Mouse (Mus musculus) lung, embryonic 16.5 days (tissue): ENCODE data around the gene Pogz. TPM values are rescaled to one million over a fixed set of nuclear protein-coding genes. Genes with fewer than 3 reads are reported as not detected.
"Not testable (repeated sequence)": the region's sequence is repeated elsewhere in the genome, so short reads cannot be mapped to it uniquely, and the experiment has no call there.

Source experiments
- ATAC-seq: fragments of 200-750 bp; cut with Nextera tagmentation; 2 replicates; pipeline ENCODE4 v1.8.0; 2017; ENCODE audit warnings: low read depth, mild to moderate bottlenecking, moderate library complexity
- H3K27ac ChIP-seq: fragments of 300-500 bp; sonication (generic); 2 replicates; pipeline ENCODE4 v1.5.1; 2014; ENCODE audit warnings: mild to moderate bottlenecking, control low read depth, low read length
- H3K27me3 ChIP-seq: fragments of 300-500 bp; sonication (generic); 2 replicates; pipeline ENCODE4 v1.6.1; 2014; ENCODE audit warnings: low read depth, low read length, mixed read lengths; ENCODE audit not compliant: control insufficient read depth, insufficient read depth
- H3K36me3 ChIP-seq: fragments of 300-500 bp; sonication (generic); 2 replicates; pipeline ENCODE4 v1.6.1; 2014; ENCODE audit warnings: low read length; ENCODE audit not compliant: control insufficient read depth, insufficient read depth
- H3K4me1 ChIP-seq: fragments of 300-500 bp; sonication (generic); replicated peaks from 2 replicates; pipeline ENCODE4 v1.6.1; 2014; ENCODE audit warnings: low read length, mixed read lengths; ENCODE audit not compliant: control insufficient read depth, insufficient read depth
- H3K4me2 ChIP-seq: fragments of 300-500 bp; sonication (generic); 2 replicates; pipeline ENCODE4 v1.6.1; 2014; ENCODE audit warnings: low read depth, low read length, control low read depth
- H3K4me3 ChIP-seq: fragments of 300-500 bp; sonication (generic); 2 replicates; pipeline ENCODE4 v1.5.1; 2014; ENCODE audit warnings: mild to moderate bottlenecking, low read length, control low read depth
- H3K9ac ChIP-seq: fragments of 300-500 bp; sonication (generic); 2 replicates; pipeline ENCODE4 v1.6.1; 2014; ENCODE audit warnings: low read length, control low read depth
- H3K9me3 ChIP-seq: fragments of 300-500 bp; sonication (generic); 2 replicates; pipeline ENCODE4 v1.6.1; 2016; ENCODE audit warnings: low read length; ENCODE audit not compliant: control insufficient read depth
- WGBS: fragments of 180-500 bp; shearing (Covaris S2); extraction: QIAGEN DNeasy Blood & Tissue Kit; methylation state at CpG from one replicate; pipeline ENCODE4 v1.1.7; 2014; 5-methylcytosine and 5-hydroxymethylcytosine counted together
- polyA plus RNA-seq: library from polyadenylated mRNA; unstranded; fragments of >200 nt; fragmentation: Nextera tagmentation; extraction: Ambion mirVana; gene quantifications from 2 replicates; pipeline ENCODE4 v1.2.1, GENCODE M21; 2015

The Pogz gene
- polyA plus RNA-seq, 1 experiment from 2014 or later: 16.9 TPM

- H3K27me3 ChIP-seq: no peaks in the 10 kb centered on the region
- H3K4me2 ChIP-seq: no peak overlapping the region
- H3K9ac ChIP-seq: no peak overlapping the region
- 0 out of 2 replicates have a peak, but pooled peaks cover 5% of the 10 kb centered on the region for H3K4me1 ChIP-seq
- 63% methylated on average over 7 of the region's 7 CpGs for WGBS
- no peaks in the 10 kb centered on the region for H3K36me3 ChIP-seq
- H3K4me3 ChIP-seq: no peak overlapping the region
- no peaks in the 10 kb centered on the region for H3K9me3 ChIP-seq
- peak; percentile 41; the same call in 1 of the 2 replicates for ATAC-seq
- peak overlapping the region; percentile 79 for H3K27ac ChIP-seq
Measured at GRCm38 (mm10) chr3:94915903-94916741, 78.8 kb downstream of the Pogz start.

- H3K27me3 ChIP-seq: no peaks in the 10 kb centered on the region
- H3K4me3 ChIP-seq: no peak overlapping the region
- no peaks in the 10 kb centered on the region for H3K9me3 ChIP-seq
- H3K4me2 ChIP-seq: peak overlapping the region; percentile 13; the same call in 1 of the 2 replicates
- H3K9ac ChIP-seq: peak overlapping the region; percentile 37
- no peaks in the 10 kb centered on the region for H3K36me3 ChIP-seq
- WGBS: 35% methylated on average over 14 of the region's 14 CpGs
- H3K27ac ChIP-seq: peak overlapping the region; percentile 88
- peak; percentile 84 for ATAC-seq
- H3K4me1 ChIP-seq: 0 out of 2 replicates have a peak, but pooled peaks cover 5% of the 10 kb centered on the region
Measured at GRCm38 (mm10) chr3:94917816-94918361, 80.5 kb downstream of the Pogz start.

- H3K9ac ChIP-seq: no peak overlapping the region
- H3K4me1 ChIP-seq: 0 out of 2 replicates have a peak, but pooled peaks cover 5% of the 10 kb centered on the region
- no peaks in the 10 kb centered on the region for H3K9me3 ChIP-seq
- no peaks in the 10 kb centered on the region for H3K36me3 ChIP-seq
- 0 out of 2 replicates have a peak overlapping the region, but pooled peaks have one; percentile 13 for H3K27ac ChIP-seq
- no peak overlapping the region for H3K4me3 ChIP-seq
- ATAC-seq: no peak
- H3K27me3 ChIP-seq: no peaks in the 10 kb centered on the region
- 80% methylated on average over 4 of the region's 4 CpGs for WGBS
- no peak overlapping the region for H3K4me2 ChIP-seq
Measured at GRCm38 (mm10) chr3:94918845-94919244, 81.5 kb downstream of the Pogz start.

- Histone ChIP-seq H3K27me3 (no peaks in the 10 kb centered on the region), H3K27ac (no peak overlapping the region), H3K4me3 (no peak overlapping the region), H3K36me3 (no peaks in the 10 kb centered on the region), H3K4me2 (no peak overlapping the region), H3K9me3 (no peaks in the 10 kb centered on the region), H3K9ac (no peak overlapping the region), H3K4me1 (0 out of 2 replicates have a peak, but pooled peaks cover 5% of the 10 kb centered on the region)
- no peak for ATAC-seq
- WGBS: 46% methylated on average over 3 of the region's 3 CpGs
Measured at GRCm38 (mm10) chr3:94921104-94921503, 83.7 kb downstream of the Pogz start.

GRCm38 (mm10) chr3:94922333-94922732, 85.0 kb downstream of the Pogz start:
- no peak overlapping the region for H3K4me2 ChIP-seq
- no peaks in the 10 kb centered on the region for H3K36me3 ChIP-seq
- H3K4me3 ChIP-seq: no peak overlapping the region
- no peak for ATAC-seq
- H3K4me1 ChIP-seq: 0 out of 2 replicates have a peak, but pooled peaks cover 2% of the 10 kb centered on the region
- H3K9me3 ChIP-seq: no peaks in the 10 kb centered on the region
- no peak overlapping the region for H3K27ac ChIP-seq
- H3K27me3 ChIP-seq: no peaks in the 10 kb centered on the region
- 49% methylated on average over 3 of the region's 3 CpGs for WGBS
- no peak overlapping the region for H3K9ac ChIP-seq

- H3K36me3 ChIP-seq: no peaks in the 10 kb centered on the region
- no peaks in the 10 kb centered on the region for H3K4me1 ChIP-seq
- WGBS: 41% methylated on average over 8 of the region's 8 CpGs
- no peaks in the 10 kb centered on the region for H3K9me3 ChIP-seq
- no peak overlapping the region for H3K27ac ChIP-seq
- no peak for ATAC-seq
- no peak overlapping the region for H3K9ac ChIP-seq
- no peak overlapping the region for H3K4me3 ChIP-seq
- no peaks in the 10 kb centered on the region for H3K27me3 ChIP-seq
- no peak overlapping the region for H3K4me2 ChIP-seq
Measured at GRCm38 (mm10) chr3:94924688-94925087, 87.3 kb downstream of the Pogz start.

GRCm38 (mm10) chr3:94926301-94926736, 89.0 kb downstream of the Pogz start:
- WGBS: 24% methylated on average over 4 of the region's 4 CpGs
- ATAC-seq: not testable (repeated sequence)

GRCm38 (mm10) chr3:94928979-94929378, 91.6 kb downstream of the Pogz start:
- 91% methylated on average over 3 of the region's 4 CpGs for WGBS
- not testable (repeated sequence) for H3K27me3 ChIP-seq

More at GRCm38 (mm10) chr3:94926301-94926736, 89.0 kb downstream of the Pogz start:
- H3K9ac ChIP-seq, H3K4me2 ChIP-seq, H3K9me3 ChIP-seq, H3K4me1 ChIP-seq, H3K4me3 ChIP-seq, H3K27me3 ChIP-seq, H3K36me3 ChIP-seq: not testable (repeated sequence)
- H3K27ac ChIP-seq: peak overlapping the region; percentile 43; the same call in 1 of the 2 replicates

More at GRCm38 (mm10) chr3:94928979-94929378, 91.6 kb downstream of the Pogz start:
- not testable (repeated sequence) for H3K4me3 ChIP-seq, H3K9me3 ChIP-seq, H3K27ac ChIP-seq, H3K36me3 ChIP-seq, ATAC-seq, H3K4me2 ChIP-seq, H3K9ac ChIP-seq
- H3K4me1 ChIP-seq: peaks cover 12% of the 10 kb centered on the region
